Mouse (Mus musculus): Measurements from ENCODE around the gene A330070K13Rik.

DNA sequence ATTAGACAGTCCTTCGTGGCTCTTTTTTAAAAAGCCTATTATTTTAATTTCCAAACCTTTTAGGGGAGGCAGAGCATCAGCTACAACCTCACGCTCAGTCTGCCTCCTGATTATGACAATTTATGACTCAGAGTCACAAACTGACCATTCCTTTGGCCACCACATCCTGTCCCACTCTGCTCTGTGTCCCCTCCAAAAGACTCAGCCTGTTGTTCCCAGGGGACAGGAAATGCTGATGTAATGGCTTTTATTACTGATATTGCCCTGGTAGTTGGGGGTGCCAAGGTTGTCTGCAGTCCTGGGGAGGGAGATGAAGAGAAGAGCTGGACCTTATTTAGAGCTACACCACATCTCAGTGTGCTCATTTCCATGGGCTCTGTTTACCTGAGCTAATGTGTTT is 38.6 kb downstream of the A330070K13Rik start:
- TF ChIP-seq CTCF (IDR thresholded peaks at IDR 0.05; ENCODE audit: low read depth): no peak
- no peak for TF ChIP-seq EP300 (IDR thresholded peaks at IDR 0.05; ENCODE audit: low read depth)

All from liver, postnatal 0 days (tissue).